Mouse (Mus musculus) thymus, adult 2 months (tissue): ENCODE data around the gene Slc8b1.
A peak's percentile ranks its signal among the peaks of the same experiment; 100 is the strongest.

Experiments used
- CTCF ChIP-seq: fragments of 200-500 bp; IDR thresholded peaks from 2 replicates; pipeline ENCODE4 v1.5.1; 2012; ENCODE audit warnings: mild to moderate bottlenecking, control low read depth, low read length, moderate library complexity, borderline replicate concordance; ENCODE audit not compliant: control insufficient read depth, poor library complexity, insufficient read depth; ENCODE audit errors: extremely low read depth
- POLR2A ChIP-seq: fragments of 200-500 bp; IDR thresholded peaks from 2 replicates; pipeline ENCODE4 v1.6.1; 2012; ENCODE audit warnings: mild to moderate bottlenecking, low read length, control low read depth, moderate library complexity; ENCODE audit not compliant: control insufficient read depth, poor library complexity, insufficient read depth; ENCODE audit errors: extremely low read depth

GRCm38 (mm10) chr5:120510982-120511642, at the start of gene Slc8b1:
- TF ChIP-seq CTCF = 0 out of 2 replicates have a peak, but pooled peaks have one; percentile 24
- TF ChIP-seq POLR2A = peak; percentile 39; the same call in 1 of the 2 replicates
